ENCODE assay signal across 8 mouse cellular contexts in genomic region chr12:85270319-85270718, GRCm38 (mm10). TPM values are rescaled to one million over a fixed set of nuclear protein-coding genes. Genes with fewer than 3 reads are reported as not detected.
DNase-seq lines count a peak whose midpoint lies in the region; ATAC-seq lines count a peak whose summit lies in the region.

Mlh3 (minus strand) TSS chr12:85270599.

- H3K4me1 ChIP-seq in embryonic facial prominence, embryonic 10.5 days, result peaks cover 31% of the 10 kb centered on the region
- H3K4me1 ChIP-seq in midbrain, embryonic 11.5 days (ENCODE audit: control insufficient read depth, insufficient read depth, low read length), result peaks cover 3% of the 10 kb centered on the region; the same call in 1 of the 2 replicates

- H3K27me3 ChIP-seq in embryonic facial prominence, embryonic 10.5 days (replicated peaks; ENCODE audit: low read depth, poor library complexity, severe bottlenecking), result no peaks in the 10 kb centered on the region
- no peaks in the 10 kb centered on the region for H3K27me3 ChIP-seq in midbrain, embryonic 11.5 days (ENCODE audit: control insufficient read depth, insufficient read depth, low read length)

- peak; percentile 97 for ATAC-seq in midbrain, embryonic 11.5 days (ENCODE audit: low FRiP score)

- intact Hi-C loops in left cerebral cortex, postnatal 4 days (cut with DNase I), result no loop called here

- peak within 1 kb of the TSS; percentile 65 for H3K4me3 ChIP-seq in embryonic facial prominence, embryonic 10.5 days
- peak within 1 kb of the TSS; percentile 52 for H3K4me3 ChIP-seq in midbrain, embryonic 11.5 days (ENCODE audit: low read depth, low read length)

- peak; percentile 86 for DNase-seq in adrenal gland, postnatal 10 days
- peak; percentile 90 for DNase-seq in embryonic facial prominence, embryonic 10.5 days (ENCODE audit: low spot score)
- DNase-seq in heart, adult 11 months, result peak; percentile 98
- peak; percentile 91 for DNase-seq in kidney, adult 11 months
- peak; percentile 85 for DNase-seq in left cerebral cortex, postnatal 4 days
- peak; percentile 98 for DNase-seq in midbrain, embryonic 11.5 days (ENCODE audit: low spot score, missing footprints)
- peak; percentile 77 for DNase-seq in skeletal muscle tissue, adult 2 months (ENCODE audit: low read depth, low spot score)
- no peak for DNase-seq in adipocyte (ENCODE audit: low spot score)

- peak within 1 kb of the TSS; percentile 70 for H3K9ac ChIP-seq in midbrain, embryonic 11.5 days (ENCODE audit: low read length)

- H3K9me3 ChIP-seq in embryonic facial prominence, embryonic 10.5 days, result no peaks in the 10 kb centered on the region
- no peaks in the 10 kb centered on the region for H3K9me3 ChIP-seq in midbrain, embryonic 11.5 days (ENCODE audit: control insufficient read depth, low read length)

- WGBS in embryonic facial prominence, embryonic 10.5 days, result 4% methylated on average over 35 of the region's 35 CpGs
- under 1% methylated on average over 35 of the region's 35 CpGs for WGBS in midbrain, embryonic 11.5 days

- H3K36me3 ChIP-seq in embryonic facial prominence, embryonic 10.5 days (replicated peaks), result peaks cover 33% of the 10 kb centered on the region
- H3K36me3 ChIP-seq in midbrain, embryonic 11.5 days (ENCODE audit: control insufficient read depth, insufficient read depth, low read length), result no peaks in the 10 kb centered on the region

- H3K4me2 ChIP-seq in midbrain, embryonic 11.5 days, result peak within 1 kb of the TSS; percentile 50

- peak within 1 kb of the TSS; percentile 91 for H3K27ac ChIP-seq in embryonic facial prominence, embryonic 10.5 days (replicated peaks)
- H3K27ac ChIP-seq in midbrain, embryonic 11.5 days (ENCODE audit: low read depth, low read length), result peak within 1 kb of the TSS; percentile 42

RNA-seq across cellular contexts. Expression of gene Mlh3, which starts in this region (rescaled TPM):
- total RNA-seq in adrenal gland, postnatal 10 days (2021), result 10 to 100 TPM in 1 of 2 experiments, 1 to 10 TPM in 1; 8.6 to 11.5 TPM
- 7.6 and 8.2 TPM in 2 replicates for polyA plus RNA-seq in embryonic facial prominence, embryonic 10.5 days (2016; fragmentation: Nextera tagmentation; extraction: Ambion mirVana)
- 10 to 100 TPM; 14.4 to 14.6 TPM for total RNA-seq in left cerebral cortex, postnatal 4 days (2021)
- polyA plus RNA-seq in midbrain, embryonic 11.5 days (2014; fragmentation: Nextera tagmentation; extraction: Ambion mirVana), result 10.1 and 10.4 TPM in 2 replicates
